Mouse (Mus musculus) ES-CJ7 (cell line): ENCODE results near the gene Pdcd6ip.
A peak's percentile ranks its signal among the peaks of the same experiment; 100 is the strongest.
"Not testable (repeated sequence)": the region's sequence is repeated elsewhere in the genome, so short reads cannot be mapped to it uniquely, and the experiment has no call there.

Source experiments
- DNase-seq: peaks from one replicate; pipeline ENCODE4 v3.0.0; 2011; ENCODE audit warnings: low read depth, low spot score

Gene Pdcd6ip

DNA sequence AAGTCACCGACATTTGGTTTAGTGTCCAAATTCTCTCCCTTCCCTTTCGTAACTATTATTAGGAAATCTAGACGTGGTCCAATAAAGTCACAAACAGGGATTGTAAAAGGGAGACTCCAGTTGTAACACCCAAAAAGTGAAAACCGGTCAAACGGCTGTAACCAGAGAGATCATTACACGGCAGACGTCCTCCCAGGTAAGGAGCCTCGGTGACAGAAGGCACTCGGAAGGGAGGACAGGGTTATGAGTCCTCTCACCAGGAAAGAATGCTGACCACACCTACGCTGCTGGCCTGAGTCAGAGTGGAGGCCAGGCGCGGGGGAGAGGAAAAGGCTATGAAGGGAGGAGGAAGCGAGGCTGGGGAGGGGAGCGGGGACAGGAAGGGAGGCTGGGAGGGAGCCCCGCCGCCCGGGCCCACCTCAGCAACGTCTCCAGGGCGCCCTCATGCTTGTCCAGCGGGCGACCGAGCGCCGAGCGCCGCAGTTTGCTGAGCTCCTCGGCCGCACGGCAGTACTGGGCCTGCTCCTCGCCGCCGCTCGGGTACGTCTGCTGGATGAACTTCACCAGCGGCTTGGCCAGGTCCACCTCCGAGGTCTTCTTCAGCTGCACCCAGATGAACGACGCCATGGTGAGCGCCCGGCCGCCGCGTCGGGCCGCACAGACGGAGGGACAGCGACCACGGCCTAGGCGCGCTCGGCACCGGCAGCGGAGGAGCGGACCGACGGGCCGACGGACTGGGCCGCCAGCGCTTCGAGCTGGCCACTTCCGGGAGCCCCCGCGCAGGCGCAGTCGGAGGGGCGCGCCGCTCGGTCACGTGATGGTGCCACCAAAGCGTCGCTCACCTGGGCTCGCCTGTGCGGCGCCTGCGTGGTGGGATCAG, at the start of gene Pdcd6ip:
Pdcd6ip (minus strand) TSS at position 779 of the 880 bp plus-strand sequence.
- DNase-seq: peak; percentile 81

- DNase-seq: no peak
These were observed 48.0 kb upstream of the Pdcd6ip start for GRCm38 (mm10) chr9:113755888-113756719.

- DNase-seq: no peak
These were observed 41.3 kb upstream of the Pdcd6ip start for GRCm38 (mm10) chr9:113749356-113749755.

- no peak for DNase-seq
These were observed 35.2 kb upstream of the Pdcd6ip start for GRCm38 (mm10) chr9:113743291-113743690.

DNA sequence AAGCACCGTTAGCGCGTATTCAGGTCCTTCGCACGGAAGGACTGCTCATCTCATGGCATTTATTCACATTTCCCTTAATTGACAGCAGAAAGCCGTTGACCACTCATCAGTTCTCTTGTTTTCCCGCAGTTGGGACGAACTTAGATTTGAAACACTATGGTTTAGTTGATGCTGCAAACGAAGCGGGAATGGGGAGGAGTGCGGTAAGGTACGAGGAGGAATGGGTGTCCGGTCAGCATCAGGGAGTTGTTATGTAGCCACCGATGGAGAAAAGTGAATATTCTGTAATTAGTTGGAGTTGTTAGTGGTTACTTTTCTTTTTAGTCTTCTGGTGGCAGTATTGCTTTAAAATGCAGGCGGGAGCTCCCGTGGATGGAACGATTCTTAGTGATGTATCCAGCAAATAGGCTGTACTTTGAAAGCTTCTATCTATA, 34.3 kb upstream of the Pdcd6ip start:
- no peak for DNase-seq

DNA sequence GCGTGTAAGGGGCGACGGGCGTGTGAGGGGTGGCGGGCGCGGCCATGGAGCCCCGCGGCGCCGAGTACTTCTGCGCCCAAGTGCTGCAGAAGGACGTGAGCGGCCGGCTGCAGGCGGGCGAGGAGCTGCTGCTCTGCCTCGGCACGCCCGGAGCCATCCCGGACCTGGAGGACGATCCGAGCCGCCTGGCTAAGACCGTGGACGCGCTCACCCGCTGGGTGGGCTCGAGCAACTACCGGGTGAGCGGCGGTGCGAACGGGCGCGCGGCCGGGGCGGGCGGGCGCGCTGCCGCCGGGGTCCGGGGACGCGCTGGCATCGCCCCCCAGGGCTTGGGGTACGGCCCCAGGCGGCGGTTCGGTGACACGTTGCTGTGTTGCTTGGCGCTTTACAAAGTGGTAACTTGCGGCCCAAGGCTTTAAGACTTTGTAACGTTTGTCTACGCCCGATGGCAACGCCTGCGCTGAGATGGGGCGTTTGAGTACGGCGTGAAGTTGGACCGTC, 33.6 kb upstream of the Pdcd6ip start:
- peak; percentile 45 for DNase-seq

GRCm38 (mm10) chr9:113741108-113741636, 33.1 kb upstream of the Pdcd6ip start, which contains the start of gene Clasp2:
Clasp2 (plus strand) TSS chr9:113741473.
- peak; percentile 50 for DNase-seq

- no peak for DNase-seq
These were observed 30.9 kb upstream of the Pdcd6ip start for GRCm38 (mm10) chr9:113738941-113739340.

- no peak for DNase-seq
These were observed 30.0 kb upstream of the Pdcd6ip start for GRCm38 (mm10) chr9:113738021-113738420.

DNA sequence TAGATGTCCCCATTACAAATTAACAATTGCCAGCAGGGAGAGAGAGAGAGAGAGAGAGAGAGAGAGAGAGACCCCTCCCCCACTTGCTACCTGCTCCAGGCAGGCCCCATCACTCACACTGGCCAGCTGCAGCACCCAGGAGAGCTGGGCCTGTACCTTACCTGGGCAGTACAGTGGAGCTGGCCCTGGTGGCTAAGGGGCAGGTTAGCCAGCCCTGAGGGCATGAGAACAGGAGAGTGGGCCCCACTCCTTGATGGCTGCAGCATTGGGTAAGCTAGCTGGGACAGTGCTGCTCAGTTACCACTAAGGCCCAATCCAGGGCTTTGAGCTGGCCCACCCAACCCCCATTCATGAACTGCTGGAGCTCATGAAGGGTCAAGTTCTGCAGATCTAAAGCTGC, 27.9 kb upstream of the Pdcd6ip start:
- no peak for DNase-seq

- no peak for DNase-seq
These were observed 23.5 kb upstream of the Pdcd6ip start for GRCm38 (mm10) chr9:113731540-113731939.

GRCm38 (mm10) chr9:113726991-113727680, 19.1 kb upstream of the Pdcd6ip start:
- DNase-seq: no peak

GRCm38 (mm10) chr9:113726131-113726530, 18.1 kb upstream of the Pdcd6ip start:
- DNase-seq: peak; percentile 37

- not testable (repeated sequence) for DNase-seq
These were observed 17.6 kb upstream of the Pdcd6ip start for GRCm38 (mm10) chr9:113725609-113726008.

DNA sequence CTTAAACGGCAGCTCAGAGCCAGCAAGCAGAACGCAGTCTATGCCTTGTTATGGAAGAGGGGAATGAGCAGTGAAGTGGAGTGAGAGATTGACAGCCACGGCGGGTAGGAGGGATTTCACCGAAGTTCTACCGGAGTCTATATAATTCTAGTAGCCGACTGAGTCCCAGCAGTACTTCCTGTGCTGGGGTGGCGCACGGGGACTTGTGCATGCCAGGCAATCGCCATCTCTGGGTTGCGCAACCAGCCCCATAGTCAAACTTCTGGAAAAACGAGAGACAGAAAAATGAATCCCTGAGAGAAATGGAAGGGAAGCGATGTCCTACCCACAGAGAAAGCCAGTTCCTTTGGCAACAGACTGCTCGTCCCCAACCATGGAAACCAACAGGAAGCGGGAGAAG, 16.6 kb upstream of the Pdcd6ip start:
- no peak for DNase-seq

GRCm38 (mm10) chr9:113719063-113719462, 11.0 kb upstream of the Pdcd6ip start:
- peak; percentile 78 for DNase-seq

GRCm38 (mm10) chr9:113710871-113711270, 2.8 kb upstream of the Pdcd6ip start:
- peak; percentile 52 for DNase-seq

DNA sequence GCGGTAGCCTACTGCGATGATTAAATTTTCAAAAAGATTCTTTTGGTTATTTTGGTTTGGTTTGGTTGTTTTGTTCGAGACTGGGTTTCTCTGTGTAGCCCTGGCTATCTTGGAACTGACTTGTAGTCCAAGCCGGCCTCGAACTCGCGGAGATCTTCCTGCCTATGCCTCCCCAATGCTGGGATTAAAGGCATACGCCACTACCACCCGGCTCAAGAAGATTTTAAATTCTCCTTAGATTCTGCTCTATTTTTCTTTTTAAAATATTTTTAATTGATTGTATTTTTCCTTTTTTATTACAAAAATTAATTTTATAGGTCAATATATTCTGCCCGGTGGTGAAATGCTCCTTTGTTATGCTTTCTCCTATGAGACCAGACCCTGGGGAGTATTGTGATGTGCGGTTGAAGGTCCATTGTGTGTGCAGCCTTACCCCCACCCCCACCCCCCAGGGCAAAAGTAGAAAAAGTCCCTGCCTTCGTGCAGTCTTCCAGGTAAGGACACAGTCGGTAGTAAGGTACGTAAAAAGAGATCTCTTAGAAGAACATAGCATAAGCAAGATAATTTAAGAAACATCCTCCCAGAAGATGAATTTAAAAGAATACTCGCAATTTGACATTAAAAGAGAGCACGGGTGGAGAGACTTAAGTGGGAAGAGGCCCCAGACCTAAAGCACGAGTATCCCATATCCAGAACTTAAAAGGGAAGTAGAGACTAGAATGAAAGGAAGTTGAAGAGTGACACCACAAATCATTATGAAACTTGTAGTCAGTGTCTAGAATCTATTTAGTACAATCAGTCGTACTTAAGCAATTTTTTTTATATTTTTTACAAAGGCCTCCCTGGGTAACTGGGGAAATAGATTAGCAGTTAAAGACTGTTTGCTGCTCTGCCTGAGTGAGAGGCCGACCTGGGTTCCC, 562 bp upstream of the Pdcd6ip start:
- DNase-seq: no peak

GRCm38 (mm10) chr9:113706841-113707240, 1.2 kb downstream of the Pdcd6ip start:
- no peak for DNase-seq

DNA sequence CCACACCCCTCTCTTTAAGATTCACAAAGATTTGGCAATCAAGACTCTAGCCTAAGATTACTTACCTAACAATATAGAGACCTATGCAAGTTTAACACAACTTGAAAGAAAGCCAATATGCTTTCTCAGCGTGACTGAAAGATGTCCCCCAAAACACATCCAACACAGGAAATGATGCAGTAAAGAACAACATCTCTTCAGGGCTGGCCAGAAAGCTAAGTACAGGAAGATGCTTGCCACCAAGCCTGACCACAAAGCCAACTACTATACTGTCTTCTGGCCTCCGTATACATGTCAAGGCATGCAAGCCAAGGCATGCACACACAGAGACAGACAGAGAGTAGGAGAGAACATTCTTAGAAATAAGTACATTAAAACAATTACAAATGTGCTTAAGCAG, 2.0 kb downstream of the Pdcd6ip start:
- no peak for DNase-seq
